Comparison of ENCODE assay signal across 8 mouse cellular contexts in the genomic region with DNA sequence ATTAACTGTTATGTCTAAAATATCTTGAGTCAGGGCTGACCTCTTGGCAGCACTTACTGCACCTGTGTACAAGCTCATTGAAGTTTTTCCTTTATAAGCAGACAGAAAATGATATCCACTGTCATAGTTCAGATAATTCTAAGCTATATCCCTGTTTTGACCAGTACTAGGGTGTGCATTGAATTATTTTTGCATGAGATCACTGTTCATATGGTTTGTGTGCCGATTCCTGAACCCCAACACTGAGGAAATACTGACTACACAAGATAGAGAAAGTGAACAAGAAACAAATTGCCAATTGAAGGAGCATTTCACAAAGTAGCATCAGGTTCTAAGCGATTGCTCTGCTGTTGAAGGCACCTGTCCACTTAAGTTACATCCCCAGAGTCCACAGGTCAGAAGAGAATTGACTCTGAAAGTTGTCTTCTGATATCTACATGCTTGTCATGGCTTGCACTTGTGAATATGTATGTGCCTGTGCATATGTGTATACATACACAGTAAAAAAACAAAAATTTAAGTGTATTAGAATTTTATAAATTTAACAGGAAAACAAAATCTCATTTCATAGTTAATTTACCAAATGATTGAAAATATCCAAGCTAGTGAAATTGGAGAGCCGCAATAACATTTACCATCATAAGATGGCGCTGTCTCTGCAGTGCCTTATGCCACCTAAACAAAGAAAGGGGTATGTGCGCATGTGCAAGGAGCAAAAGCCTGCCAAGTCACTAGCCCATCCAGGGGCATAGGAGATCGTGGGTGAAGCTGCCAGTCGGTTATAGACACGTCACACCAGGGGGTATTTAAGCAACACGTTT. TPM values are rescaled to one million over a fixed set of nuclear protein-coding genes. Genes with fewer than 3 reads are reported as not detected.
A peak's percentile ranks its signal among the peaks of the same experiment; 100 is the strongest.
DNase-seq lines count a peak whose midpoint lies in the region; ATAC-seq and TF ChIP-seq lines count a peak whose summit lies in the region.

No protein-coding gene starts in this region.

- no peaks in the 10 kb centered on the region for H3K4me1 ChIP-seq in heart, embryonic 16.5 days (ENCODE audit: control insufficient read depth, insufficient read depth, low read length)
- no peaks in the 10 kb centered on the region for H3K4me1 ChIP-seq in liver, postnatal 0 days (ENCODE audit: insufficient read depth)
- no peaks in the 10 kb centered on the region for H3K4me1 ChIP-seq in neural tube, embryonic 15.5 days

- WGBS in heart, embryonic 16.5 days = 15% methylated on average over 9 of the region's 9 CpGs
- 17% methylated on average over 9 of the region's 9 CpGs for WGBS in liver, postnatal 0 days (ENCODE audit: insufficient replicate concordance)
- WGBS in neural tube, embryonic 15.5 days = 18% methylated on average over 9 of the region's 9 CpGs

- H3K27me3 ChIP-seq in heart, embryonic 16.5 days (ENCODE audit: control insufficient read depth, insufficient read depth, low read length) = no peaks in the 10 kb centered on the region
- no peaks in the 10 kb centered on the region for H3K27me3 ChIP-seq in liver, postnatal 0 days (ENCODE audit: insufficient read depth, low read length)
- H3K27me3 ChIP-seq in neural tube, embryonic 15.5 days (replicated peaks) = no peaks in the 10 kb centered on the region

- no peaks in the 10 kb centered on the region for H3K9me3 ChIP-seq in heart, embryonic 16.5 days (replicated peaks; ENCODE audit: control insufficient read depth, low read length)
- H3K9me3 ChIP-seq in liver, postnatal 0 days (ENCODE audit: low read length) = no peaks in the 10 kb centered on the region
- H3K9me3 ChIP-seq in neural tube, embryonic 15.5 days (replicated peaks) = no peaks in the 10 kb centered on the region

- H3K4me2 ChIP-seq in heart, embryonic 16.5 days (ENCODE audit: low read depth, low read length) = peak overlapping the region; percentile 63
- H3K4me2 ChIP-seq in liver, postnatal 0 days (ENCODE audit: low read depth, low read length) = peak overlapping the region; percentile 44; the same call in 1 of the 2 replicates
- peak overlapping the region; percentile 54 for H3K4me2 ChIP-seq in neural tube, embryonic 15.5 days

- peak; percentile 69 for TF ChIP-seq CTCF in liver, postnatal 0 days (IDR thresholded peaks at IDR 0.05; ENCODE audit: low read depth)

- peak overlapping the region; percentile 52; the same call in 1 of the 2 replicates for H3K9ac ChIP-seq in heart, embryonic 16.5 days (ENCODE audit: low read length)
- no peak overlapping the region; the same call in 1 of the 2 replicates for H3K9ac ChIP-seq in liver, postnatal 0 days (replicated peaks)
- H3K9ac ChIP-seq in neural tube, embryonic 15.5 days (replicated peaks) = 0 out of 2 replicates have a peak overlapping the region, but pooled peaks have one; percentile 21

- no peak for TF ChIP-seq EP300 in liver, postnatal 0 days (IDR thresholded peaks at IDR 0.05; ENCODE audit: low read depth)

- no peaks in the 10 kb centered on the region for H3K36me3 ChIP-seq in heart, embryonic 16.5 days (ENCODE audit: control insufficient read depth, insufficient read depth)
- H3K36me3 ChIP-seq in liver, postnatal 0 days (replicated peaks; ENCODE audit: insufficient read depth, low read length) = no peaks in the 10 kb centered on the region
- H3K36me3 ChIP-seq in neural tube, embryonic 15.5 days = no peaks in the 10 kb centered on the region

- peak overlapping the region; percentile 47 for H3K4me3 ChIP-seq in heart, embryonic 16.5 days (ENCODE audit: low read length)
- H3K4me3 ChIP-seq in liver, postnatal 0 days (ENCODE audit: low read depth, low read length) = no peak overlapping the region
- H3K4me3 ChIP-seq in neural tube, embryonic 15.5 days (replicated peaks) = peak overlapping the region; percentile 41

- H3K27ac ChIP-seq in heart, embryonic 16.5 days (ENCODE audit: low read length) = no peak overlapping the region
- no peak overlapping the region for H3K27ac ChIP-seq in liver, postnatal 0 days (ENCODE audit: low read depth)
- peak overlapping the region; percentile 37; the same call in 1 of the 2 replicates for H3K27ac ChIP-seq in neural tube, embryonic 15.5 days (replicated peaks)

- DNase-seq in ovary, postnatal 36 days (ENCODE audit: low spot score) = peak; percentile 16
- DNase-seq in ovary, adult 18-20 months (ENCODE audit: low spot score) = no peak
- peak; percentile 10 to 43 for DNase-seq in cerebellum, postnatal 25 days
- DNase-seq in layer of hippocampus, adult 11-12 months (ENCODE audit: low spot score) = peak; percentile 69
- peak; percentile 54 for DNase-seq in liver, postnatal 0 days
- DNase-seq in urinary bladder, postnatal 10 days (ENCODE audit: low spot score) = no peak

- ATAC-seq in heart, embryonic 16.5 days (replicated peaks; ENCODE audit: extremely low read depth, insufficient read depth, low FRiP score) = no peak
- ATAC-seq in liver, postnatal 0 days = peak; percentile 75
- ATAC-seq in neural tube, embryonic 15.5 days (ENCODE audit: low FRiP score) = peak; percentile 93

RNA-seq across cellular contexts. Expression of a gene that starts 21.9 kb away (rescaled TPM):
- polyA plus RNA-seq in heart, embryonic 16.5 days (2015; fragmentation: Nextera tagmentation; extraction: Ambion mirVana) = not detected in 2 replicates
- not detected in 2 replicates for polyA plus RNA-seq in liver, postnatal 0 days (2015; fragmentation: Nextera tagmentation; extraction: Ambion mirVana)
- polyA plus RNA-seq in neural tube, embryonic 15.5 days (2015; fragmentation: Nextera tagmentation; extraction: Ambion mirVana) = 0.34 and 0.75 TPM in 2 replicates

RNA-seq across cellular contexts. Expression of a gene that starts 25.2 kb away (rescaled TPM):
- polyA plus RNA-seq in heart, embryonic 16.5 days (2015; fragmentation: Nextera tagmentation; extraction: Ambion mirVana) = 0.18 and 0.21 TPM in 2 replicates
- not detected in 2 replicates for polyA plus RNA-seq in liver, postnatal 0 days (2015; fragmentation: Nextera tagmentation; extraction: Ambion mirVana)
- 0.54 and 0.58 TPM in 2 replicates for polyA plus RNA-seq in neural tube, embryonic 15.5 days (2015; fragmentation: Nextera tagmentation; extraction: Ambion mirVana)

RNA-seq across cellular contexts. Expression of a gene that starts 55.1 kb away (rescaled TPM):
- not detected in 2 replicates for polyA plus RNA-seq in heart, embryonic 16.5 days (2015; fragmentation: Nextera tagmentation; extraction: Ambion mirVana)
- polyA plus RNA-seq in liver, postnatal 0 days (2015; fragmentation: Nextera tagmentation; extraction: Ambion mirVana) = not detected in 2 replicates
- polyA plus RNA-seq in neural tube, embryonic 15.5 days (2015; fragmentation: Nextera tagmentation; extraction: Ambion mirVana) = not detected in 2 replicates

Comparison
In these comparisons a context has a peak if more than half of its experiments do, and no peak if none do; other contexts are left out.
1. DNase-seq: peak in ovary, postnatal 36 days (single experiment), cerebellum, postnatal 25 days (2 of 2), layer of hippocampus, adult 11-12 months (single experiment) and liver, postnatal 0 days (single experiment); none in ovary, adult 18-20 months (single experiment) and urinary bladder, postnatal 10 days (single experiment).
2. Peak in every context shown above with its lines, with median percentiles within 50 percentile points of each other: H3K4me2 ChIP-seq.